Mouse (Mus musculus): ENCODE measurements around the gene Tnfrsf1a. TPM values are rescaled to one million over a fixed set of nuclear protein-coding genes. Genes with fewer than 3 reads are reported as not detected.

Tnfrsf1a gene
- polyA plus RNA-seq, 1 experiment from 2014 or later, result 12.1 TPM

GRCm38 (mm10) chr6:125407657-125408056 is 58.5 kb downstream of the Tnfrsf1a start:
- Histone ChIP-seq H3K9me3 (no peaks in the 10 kb centered on the region), H3K27me3 (no peaks in the 10 kb centered on the region), H3K36me3 (no peaks in the 10 kb centered on the region), H3K27ac (no peak overlapping the region), H3K4me1 (replicated peaks) (no peaks in the 10 kb centered on the region), H3K9ac (replicated peaks) (no peak overlapping the region), H3K4me3 (replicated peaks) (no peak overlapping the region), H3K4me2 (replicated peaks) (no peak overlapping the region)
- 94% methylated on average over 10 of the region's 10 CpGs for WGBS
- no peak for ATAC-seq

- WGBS, result 73% methylated on average over 11 of the region's 11 CpGs
- Histone ChIP-seq H3K9ac (replicated peaks) (no peak overlapping the region), H3K4me2 (replicated peaks) (no peak overlapping the region), H3K27me3 (no peaks in the 10 kb centered on the region), H3K9me3 (no peaks in the 10 kb centered on the region), H3K4me3 (replicated peaks) (no peak overlapping the region), H3K36me3 (no peaks in the 10 kb centered on the region), H3K27ac (no peak overlapping the region), H3K4me1 (replicated peaks) (no peaks in the 10 kb centered on the region)
- ATAC-seq, result no peak
These were observed 61.4 kb downstream of the Tnfrsf1a start for GRCm38 (mm10) chr6:125410551-125410950.

- Histone ChIP-seq H3K9ac (replicated peaks) (no peak overlapping the region), H3K27me3 (no peaks in the 10 kb centered on the region), H3K27ac (no peak overlapping the region), H3K9me3 (no peaks in the 10 kb centered on the region), H3K36me3 (no peaks in the 10 kb centered on the region), H3K4me3 (replicated peaks) (no peak overlapping the region), H3K4me2 (replicated peaks) (no peak overlapping the region), H3K4me1 (replicated peaks) (no peaks in the 10 kb centered on the region)
- no peak for ATAC-seq
- WGBS, result 69% methylated on average over 8 of the region's 8 CpGs
These were observed 61.9 kb downstream of the Tnfrsf1a start for GRCm38 (mm10) chr6:125410995-125411547.

- no peak overlapping the region for H3K27ac ChIP-seq
- no peak overlapping the region for H3K4me3 ChIP-seq (replicated peaks)
- H3K9ac ChIP-seq (replicated peaks), result no peak overlapping the region
- ATAC-seq, result no peak
- WGBS, result 94% methylated on average over 6 of the region's 6 CpGs
- no peak overlapping the region for H3K4me2 ChIP-seq (replicated peaks)
- H3K9me3 ChIP-seq, result no peaks in the 10 kb centered on the region
- H3K36me3 ChIP-seq, result no peaks in the 10 kb centered on the region
- H3K4me1 ChIP-seq (replicated peaks), result no peaks in the 10 kb centered on the region
- no peaks in the 10 kb centered on the region for H3K27me3 ChIP-seq
These were observed 62.5 kb downstream of the Tnfrsf1a start for GRCm38 (mm10) chr6:125411661-125412060.

Other genes with a start within 250 kb of the Tnfrsf1a start
- 43.2 and 45.9 TPM in 2 replicates for gene Nop2, start 217.5 kb upstream of the Tnfrsf1a start, polyA plus RNA-seq (2015; fragmentation: Nextera tagmentation; extraction: Ambion mirVana)
- 14.9 and 19.3 TPM in 2 replicates for gene Iffo1, start 204.1 kb upstream of the Tnfrsf1a start, polyA plus RNA-seq (2015; fragmentation: Nextera tagmentation; extraction: Ambion mirVana)
- 1,484 and 1,546 TPM in 2 replicates for gene Gapdh, start 182.9 kb upstream of the Tnfrsf1a start, polyA plus RNA-seq (2015; fragmentation: Nextera tagmentation; extraction: Ambion mirVana)
- gene Ncapd2, start 157.7 kb upstream of the Tnfrsf1a start, polyA plus RNA-seq (2015; fragmentation: Nextera tagmentation; extraction: Ambion mirVana), result 101 and 103 TPM in 2 replicates
- gene Mrpl51, start 157.6 kb upstream of the Tnfrsf1a start, polyA plus RNA-seq (2015; fragmentation: Nextera tagmentation; extraction: Ambion mirVana), result 163 and 165 TPM in 2 replicates
- gene Vamp1, start 133.8 kb upstream of the Tnfrsf1a start, polyA plus RNA-seq (2015; fragmentation: Nextera tagmentation; extraction: Ambion mirVana), result 7.7 and 8.8 TPM in 2 replicates
- 3.2 and 3.7 TPM in 2 replicates for gene Tapbpl, start 117.5 kb upstream of the Tnfrsf1a start, polyA plus RNA-seq (2015; fragmentation: Nextera tagmentation; extraction: Ambion mirVana)
- 2.2 and 2.5 TPM in 2 replicates for gene Cd27, start 112.4 kb upstream of the Tnfrsf1a start, polyA plus RNA-seq (2015; fragmentation: Nextera tagmentation; extraction: Ambion mirVana)
- gene Tuba3a, start 63.3 kb upstream of the Tnfrsf1a start, polyA plus RNA-seq (2015; fragmentation: Nextera tagmentation; extraction: Ambion mirVana), result 0.11 TPM in 1 of 2 replicates, not detected in the other
- gene Ltbr, start 35.5 kb upstream of the Tnfrsf1a start, polyA plus RNA-seq (2015; fragmentation: Nextera tagmentation; extraction: Ambion mirVana), result 11.3 and 13.3 TPM in 2 replicates
- 0.39 and 0.46 TPM in 2 replicates for gene Scnn1a, start 28.7 kb upstream of the Tnfrsf1a start, polyA plus RNA-seq (2015; fragmentation: Nextera tagmentation; extraction: Ambion mirVana)
- 0.08 and 0.23 TPM in 2 replicates for gene Plekhg6, start 31.4 kb downstream of the Tnfrsf1a start, polyA plus RNA-seq (2015; fragmentation: Nextera tagmentation; extraction: Ambion mirVana)
- 33.0 and 36.0 TPM in 2 replicates for gene Cd9, start 145.4 kb downstream of the Tnfrsf1a start, polyA plus RNA-seq (2015; fragmentation: Nextera tagmentation; extraction: Ambion mirVana)
- gene Vwf, start 197.4 kb downstream of the Tnfrsf1a start, polyA plus RNA-seq (2015; fragmentation: Nextera tagmentation; extraction: Ambion mirVana), result 6.2 and 8.4 TPM in 2 replicates